Mouse (Mus musculus): Measurements from ENCODE around the gene Chka. TPM values are rescaled to one million over a fixed set of nuclear protein-coding genes. Genes with fewer than 3 reads are reported as not detected.

Chka gene
- polyA plus RNA-seq, 1 experiment from 2014 or later: 65.9 TPM

- TF ChIP-seq EP300 (IDR thresholded peaks at IDR 0.05): no peak
- no peak for TF ChIP-seq CTCF (IDR thresholded peaks at IDR 0.05)
- Histone ChIP-seq H3K27ac (ENCODE audit: low read length) (peak overlapping the region; percentile 77), H3K9me3 (ENCODE audit: low read length) (no peaks in the 10 kb centered on the region), H3K4me3 (ENCODE audit: low read depth, low read length) (peak overlapping the region; percentile 63), H3K27me3 (replicated peaks; ENCODE audit: insufficient read depth, low read length) (no peaks in the 10 kb centered on the region), H3K4me1 (ENCODE audit: insufficient read depth, low read depth, low read length) (peaks cover 15% of the 10 kb centered on the region), H3K36me3 (ENCODE audit: insufficient read depth, low read length) (peaks cover 26% of the 10 kb centered on the region), H3K4me2 (replicated peaks; ENCODE audit: low read depth, low read length) (peak overlapping the region; percentile 86), H3K9ac (replicated peaks; ENCODE audit: low read depth) (peak overlapping the region; percentile 41)
- DNase-seq (ENCODE audit: low spot score): no peak
- 14% methylated on average over 10 of the region's 10 CpGs for WGBS
- no peak for ATAC-seq
Observed at GRCm38 (mm10) chr19:3906326-3906725, 54.8 kb downstream of the Chka start.

DNA sequence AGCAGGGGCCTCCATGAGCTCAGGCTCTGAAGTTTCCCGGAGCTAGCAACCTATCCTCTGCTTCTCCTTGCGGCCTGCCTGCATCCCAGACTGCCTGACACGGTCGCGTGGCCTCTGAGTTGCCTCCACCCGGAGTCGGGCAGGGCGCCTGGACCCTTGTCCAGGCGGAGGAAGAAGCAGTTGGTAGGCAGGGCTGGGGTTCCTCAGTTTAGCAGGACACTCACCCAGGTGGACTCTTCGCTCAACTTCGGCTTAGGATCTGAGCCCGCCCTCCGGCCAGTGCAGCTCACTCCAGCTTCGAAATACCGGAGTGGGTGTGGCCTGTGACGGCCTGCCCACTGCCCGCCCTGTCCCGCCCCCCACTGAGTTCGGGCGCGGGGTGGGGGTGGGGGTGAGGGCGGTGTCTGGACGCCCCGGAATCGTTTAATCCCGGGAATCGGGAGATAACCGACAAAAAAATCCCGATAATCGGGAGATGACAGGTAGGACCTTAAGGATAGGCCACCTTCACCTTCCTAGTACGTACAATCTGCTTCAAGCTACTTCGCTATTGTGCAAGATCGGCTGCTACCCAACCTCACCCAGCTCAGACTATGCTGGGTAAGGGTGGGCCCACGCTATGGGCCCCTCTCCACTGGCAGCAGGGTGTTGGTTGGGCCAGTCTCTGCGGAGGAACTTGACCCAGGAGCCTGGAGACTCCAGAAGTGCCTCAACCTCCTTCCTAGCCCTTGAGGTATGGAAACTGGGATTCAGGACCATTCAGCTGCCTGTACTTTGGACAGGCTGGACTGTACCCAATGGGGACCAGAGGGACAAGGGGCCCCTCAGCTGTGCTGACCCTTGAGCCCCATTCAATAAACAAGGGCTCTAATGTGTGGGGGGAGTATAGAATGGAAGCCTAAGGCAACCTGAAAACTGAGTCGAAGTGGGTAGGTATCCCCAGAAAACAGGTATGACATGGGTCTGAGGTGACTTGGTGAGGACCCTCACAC is 55.5 kb downstream of the Chka start, which contains the start of gene Tcirg1:
Gene Tcirg1 (minus strand): TSS at position 339 of the 992 bp plus-strand sequence.
- peak; percentile 93 for DNase-seq (ENCODE audit: low spot score)

DNA sequence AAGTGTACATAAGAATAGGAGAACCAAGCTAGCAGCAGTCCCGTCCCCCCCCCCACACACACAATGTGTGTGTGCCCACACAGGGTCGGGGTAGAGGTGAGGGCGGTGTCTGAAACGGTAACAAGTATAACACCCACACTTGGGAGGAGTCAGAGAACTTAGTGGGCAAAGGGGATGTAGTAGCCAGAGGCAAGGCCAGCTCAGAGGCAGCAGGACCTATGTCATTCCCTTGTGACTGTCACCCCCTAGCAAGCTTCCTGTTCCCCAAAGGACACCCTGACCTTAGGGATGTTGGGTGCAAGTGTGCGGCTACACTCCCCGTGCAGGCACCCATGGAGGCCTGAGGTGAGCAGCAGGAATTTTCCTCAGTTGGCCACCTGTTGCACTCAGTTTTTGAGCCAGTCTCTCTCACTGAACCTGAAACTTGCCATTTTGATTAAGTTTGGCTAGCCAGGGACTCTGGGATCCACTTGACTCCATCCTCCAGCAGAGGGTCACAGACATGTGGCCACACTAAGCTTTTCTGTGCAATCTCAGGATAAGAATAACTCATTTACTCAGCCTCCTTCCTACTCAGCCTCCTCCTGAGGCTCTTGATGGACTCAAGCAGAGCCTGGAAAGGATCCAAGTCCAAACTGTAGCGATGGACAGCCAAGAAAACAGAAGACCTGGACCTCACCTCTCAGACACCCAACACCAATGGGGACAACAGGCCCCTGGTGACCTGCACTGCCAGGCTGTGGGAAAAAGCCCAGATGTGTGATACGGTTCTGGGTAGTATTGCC is 56.5 kb downstream of the Chka start:
- WGBS: 74% methylated on average over 8 of the region's 8 CpGs
- DNase-seq (ENCODE audit: low spot score) (peak; percentile 35), ATAC-seq (no peak)
- Histone ChIP-seq H3K27ac (ENCODE audit: low read length) (no peak overlapping the region), H3K4me2 (replicated peaks; ENCODE audit: low read depth, low read length) (peak overlapping the region; percentile 86; the same call in 1 of the 2 replicates), H3K9ac (replicated peaks; ENCODE audit: low read depth) (no peak overlapping the region), H3K27me3 (replicated peaks; ENCODE audit: insufficient read depth, low read length) (no peaks in the 10 kb centered on the region), H3K9me3 (ENCODE audit: low read length) (no peaks in the 10 kb centered on the region), H3K36me3 (ENCODE audit: insufficient read depth, low read length) (peaks cover 10% of the 10 kb centered on the region; the same call in 1 of the 2 replicates), H3K4me1 (ENCODE audit: insufficient read depth, low read depth, low read length) (peaks cover 15% of the 10 kb centered on the region), H3K4me3 (ENCODE audit: low read depth, low read length) (0 out of 2 replicates have a peak overlapping the region, but pooled peaks have one; percentile 63)
- TF ChIP-seq CTCF (IDR thresholded peaks at IDR 0.05): no peak
- TF ChIP-seq EP300 (IDR thresholded peaks at IDR 0.05): no peak

More for the DNA sequence above, 55.5 kb downstream of the Chka start, which contains the start of gene Tcirg1:
- TF ChIP-seq EP300 (IDR thresholded peaks at IDR 0.05): no peak
- TF ChIP-seq CTCF (IDR thresholded peaks at IDR 0.05): no peak
- peak within 1 kb of the TSS; percentile 77 for H3K27ac ChIP-seq (ENCODE audit: low read length)
- H3K9me3 ChIP-seq (ENCODE audit: low read length): no peaks in the 10 kb centered on the region
- H3K4me1 ChIP-seq (ENCODE audit: insufficient read depth, low read depth, low read length): peaks cover 15% of the 10 kb centered on the region
- H3K27me3 ChIP-seq (replicated peaks; ENCODE audit: insufficient read depth, low read length): no peaks in the 10 kb centered on the region
- H3K4me3 ChIP-seq (ENCODE audit: low read depth, low read length): peak within 1 kb of the TSS; percentile 63
- H3K36me3 ChIP-seq (ENCODE audit: insufficient read depth, low read length): peaks cover 20% of the 10 kb centered on the region
- peak; percentile 89 for ATAC-seq
- peak within 1 kb of the TSS; percentile 86 for H3K4me2 ChIP-seq (replicated peaks; ENCODE audit: low read depth, low read length)
- H3K9ac ChIP-seq (replicated peaks; ENCODE audit: low read depth): peak within 1 kb of the TSS; percentile 41
- 4% methylated on average over 34 of the region's 36 CpGs for WGBS

- no peaks in the 10 kb centered on the region for H3K27me3 ChIP-seq (replicated peaks; ENCODE audit: insufficient read depth, low read length)
- 0 out of 2 replicates have a peak, but pooled peaks cover 9% of the 10 kb centered on the region for H3K36me3 ChIP-seq (ENCODE audit: insufficient read depth, low read length)
- DNase-seq (ENCODE audit: low spot score) (no peak), ATAC-seq (no peak)
- no peak overlapping the region for H3K27ac ChIP-seq (ENCODE audit: low read length)
- H3K9me3 ChIP-seq (ENCODE audit: low read length): no peaks in the 10 kb centered on the region
- H3K4me3 ChIP-seq (ENCODE audit: low read depth, low read length): no peak overlapping the region
- TF ChIP-seq EP300 (IDR thresholded peaks at IDR 0.05) (no peak), CTCF (IDR thresholded peaks at IDR 0.05) (no peak)
- 65% methylated on average over 5 of the region's 5 CpGs for WGBS
- peaks cover 18% of the 10 kb centered on the region for H3K4me1 ChIP-seq (ENCODE audit: insufficient read depth, low read depth, low read length)
- H3K9ac ChIP-seq (replicated peaks; ENCODE audit: low read depth): no peak overlapping the region
- H3K4me2 ChIP-seq (replicated peaks; ENCODE audit: low read depth, low read length): no peak overlapping the region
Observed at GRCm38 (mm10) chr19:3910206-3910605, 58.6 kb downstream of the Chka start.

GRCm38 (mm10) chr19:3912337-3913204 is 61.0 kb downstream of the Chka start, which contains the start of gene Ndufs8:
Gene Ndufs8 (minus strand): TSS chr19:3912774.
- Histone ChIP-seq H3K9me3 (ENCODE audit: low read length) (no peaks in the 10 kb centered on the region), H3K27ac (ENCODE audit: low read length) (peak within 1 kb of the TSS; percentile 77), H3K27me3 (replicated peaks; ENCODE audit: insufficient read depth, low read length) (no peaks in the 10 kb centered on the region), H3K4me2 (replicated peaks; ENCODE audit: low read depth, low read length) (peak within 1 kb of the TSS; percentile 77), H3K4me3 (ENCODE audit: low read depth, low read length) (peak within 1 kb of the TSS; percentile 59), H3K4me1 (ENCODE audit: insufficient read depth, low read depth, low read length) (peaks cover 9% of the 10 kb centered on the region), H3K36me3 (ENCODE audit: insufficient read depth, low read length) (0 out of 2 replicates have a peak, but pooled peaks cover 9% of the 10 kb centered on the region), H3K9ac (replicated peaks; ENCODE audit: low read depth) (peak within 1 kb of the TSS; percentile 43; the same call in 1 of the 2 replicates)
- ATAC-seq: peak; percentile 97
- DNase-seq (ENCODE audit: low spot score): peak; percentile 100
- WGBS: under 1% methylated on average over 43 of the region's 43 CpGs
- TF ChIP-seq EP300 (IDR thresholded peaks at IDR 0.05): 0 out of 2 replicates have a peak, but pooled peaks have one; percentile 30
- peak; percentile 43 for TF ChIP-seq CTCF (IDR thresholded peaks at IDR 0.05)
